In the genomic region with DNA sequence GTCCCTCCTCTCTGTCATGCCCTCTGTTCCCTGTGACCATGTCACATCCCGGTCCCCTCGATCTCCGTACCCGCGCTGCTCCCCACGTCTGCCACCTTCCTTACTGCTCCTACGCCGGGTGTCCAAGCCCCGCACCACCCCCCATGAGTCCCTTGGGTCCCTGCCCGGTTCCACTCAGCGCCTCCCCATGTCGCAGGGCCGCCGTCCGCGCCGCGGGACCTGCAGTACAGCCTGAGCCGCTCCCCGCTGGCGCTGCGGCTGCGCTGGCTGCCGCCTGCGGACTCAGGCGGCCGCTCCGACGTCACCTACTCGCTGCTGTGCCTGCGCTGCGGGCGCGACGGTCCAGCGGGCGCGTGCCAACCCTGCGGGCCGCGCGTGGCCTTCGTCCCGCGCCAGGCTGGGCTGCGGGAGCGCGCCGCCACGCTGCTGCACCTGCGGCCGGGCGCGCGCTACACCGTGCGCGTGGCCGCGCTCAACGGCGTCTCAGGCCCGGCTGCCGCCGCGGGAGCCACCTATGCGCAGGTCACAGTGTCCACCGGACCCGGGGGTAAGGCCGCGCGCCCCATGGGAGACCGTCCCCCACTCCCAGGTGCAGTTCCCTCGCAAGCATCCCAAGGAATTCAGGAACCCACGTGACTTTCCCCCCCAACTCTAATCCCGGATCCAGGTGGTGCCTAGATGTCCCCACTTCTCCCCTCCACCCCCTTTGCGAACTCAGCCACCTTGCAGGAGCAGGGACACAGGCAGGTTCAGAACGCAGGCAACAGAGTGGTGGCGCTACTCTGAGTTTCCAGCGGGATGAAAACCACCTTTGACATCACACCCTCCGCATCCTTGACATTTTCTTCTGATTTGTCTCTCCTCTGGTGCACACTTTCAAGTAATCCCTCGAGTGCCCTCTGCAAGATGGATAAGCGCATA, we compare ENCODE assay signal across 9 mouse cellular contexts. TPM values are rescaled to one million over a fixed set of nuclear protein-coding genes. Genes with fewer than 3 reads are reported as not detected.
DNase-seq lines count a peak whose midpoint lies in the region; ATAC-seq lines count a peak whose summit lies in the region.
"Had no signal": no experiment of that assay in that cellular context is flagged by ENCODE, and none has a peak within 500 bp of the region (broad histone marks: within the 10 kb centered on the region; RNA-seq: fewer than 3 reads in every experiment).

No protein-coding gene starts in this region.

- H3K27ac ChIP-seq in heart, embryonic 13.5 days (replicated peaks): no peak overlapping the region
- H3K27ac ChIP-seq in forebrain, embryonic 15.5 days (replicated peaks): no peak overlapping the region
- H3K27ac ChIP-seq in neural tube, embryonic 11.5 days (ENCODE audit: low read depth, low read length): no peak overlapping the region

- peak overlapping the region; percentile 68 for H3K9ac ChIP-seq in heart, embryonic 13.5 days
- H3K9ac ChIP-seq in forebrain, embryonic 15.5 days (replicated peaks): peak overlapping the region; percentile 49
- H3K9ac ChIP-seq in neural tube, embryonic 11.5 days (ENCODE audit: low read length): peak overlapping the region; percentile 49; the same call in 1 of the 2 replicates

- WGBS in heart, embryonic 13.5 days: 3% methylated on average over 74 of the region's 83 CpGs
- under 1% methylated on average over 83 of the region's 83 CpGs for WGBS in forebrain, embryonic 15.5 days
- WGBS in neural tube, embryonic 11.5 days: 2% methylated on average over 82 of the region's 83 CpGs

- H3K27me3 ChIP-seq in heart, embryonic 13.5 days (replicated peaks): peaks cover 95% of the 10 kb centered on the region
- H3K27me3 ChIP-seq in forebrain, embryonic 15.5 days: peaks cover 52% of the 10 kb centered on the region
- H3K27me3 ChIP-seq in neural tube, embryonic 11.5 days (ENCODE audit: control insufficient read depth, insufficient read depth, low read length): peaks cover 33% of the 10 kb centered on the region

- peak overlapping the region; percentile 55 for H3K4me3 ChIP-seq in heart, embryonic 13.5 days
- peak overlapping the region; percentile 51 for H3K4me3 ChIP-seq in forebrain, embryonic 15.5 days
- peak overlapping the region; percentile 44 for H3K4me3 ChIP-seq in neural tube, embryonic 11.5 days (ENCODE audit: low read depth, low read length)

- no peak for DNase-seq in heart, adult 9 months (ENCODE audit: low spot score in 2 of 2)
- peak; percentile 93 for DNase-seq in brain, adult 2 months (ENCODE audit: low read depth, low spot score)
- peak; percentile 49 to 76 for DNase-seq in left cerebral cortex, adult 8-10 months (ENCODE audit: low spot score in 2 of 2)
- DNase-seq in neural tube, embryonic 11.5 days (ENCODE audit: low spot score): peak; percentile 51
- no peak for DNase-seq in urinary bladder, postnatal 36 days (ENCODE audit: low spot score in 2 of 2)
- no peak for DNase-seq in thymus, postnatal 10 days (ENCODE audit: low spot score in 2 of 2)

- H3K9me3 ChIP-seq in heart, embryonic 13.5 days: no peaks in the 10 kb centered on the region
- H3K9me3 ChIP-seq in forebrain, embryonic 15.5 days: no peaks in the 10 kb centered on the region
- no peaks in the 10 kb centered on the region for H3K9me3 ChIP-seq in neural tube, embryonic 11.5 days (ENCODE audit: control insufficient read depth, low read length)

- peak overlapping the region; percentile 77 for H3K4me2 ChIP-seq in heart, embryonic 13.5 days
- H3K4me2 ChIP-seq in forebrain, embryonic 15.5 days (replicated peaks): peak overlapping the region; percentile 74
- peak overlapping the region; percentile 77 for H3K4me2 ChIP-seq in neural tube, embryonic 11.5 days (ENCODE audit: low read depth)

- H3K4me1 ChIP-seq in heart, embryonic 13.5 days: peaks cover 7% of the 10 kb centered on the region
- H3K4me1 ChIP-seq in forebrain, embryonic 15.5 days: peaks cover 25% of the 10 kb centered on the region
- peaks cover 12% of the 10 kb centered on the region for H3K4me1 ChIP-seq in neural tube, embryonic 11.5 days (ENCODE audit: control insufficient read depth, insufficient read depth, low read length)

- ATAC-seq in heart, embryonic 13.5 days (ENCODE audit: extremely low read depth, insufficient number of reproducible peaks, low FRiP score, low TSS enrichment): no peak
- ATAC-seq in forebrain, embryonic 15.5 days (replicated peaks): peak; percentile 73
- peak; percentile 50 for ATAC-seq in neural tube, embryonic 11.5 days (ENCODE audit: insufficient read depth, low FRiP score, low TSS enrichment)

- no peaks in the 10 kb centered on the region for H3K36me3 ChIP-seq in heart, embryonic 13.5 days
- H3K36me3 ChIP-seq in forebrain, embryonic 15.5 days: no peaks in the 10 kb centered on the region
- H3K36me3 ChIP-seq in neural tube, embryonic 11.5 days (ENCODE audit: control insufficient read depth, insufficient read depth, low read length): no peaks in the 10 kb centered on the region

RNA-seq across cellular contexts. Expression of a gene that starts 14.1 kb away (rescaled TPM):
- 0.05 TPM in 1 of 2 replicates, not detected in the other for polyA plus RNA-seq in heart, embryonic 13.5 days (2015; fragmentation: Nextera tagmentation; extraction: Ambion mirVana)
- 1.3 and 1.4 TPM in 2 replicates for polyA plus RNA-seq in forebrain, embryonic 15.5 days (2015; fragmentation: Nextera tagmentation; extraction: Ambion mirVana)
- 10 to 100 TPM; 36.6 to 40.5 (median 39.2) TPM for total RNA-seq in left cerebral cortex, adult 8-10 months (2022)
- polyA plus RNA-seq in neural tube, embryonic 11.5 days (2014; fragmentation: Nextera tagmentation; extraction: Ambion mirVana): 3.7 and 4.0 TPM in 2 replicates
- total RNA-seq: heart, postnatal 10 days had no signal

RNA-seq across cellular contexts. Expression of a gene that starts 32.8 kb away (rescaled TPM):
- polyA plus RNA-seq in heart, embryonic 13.5 days (2015; fragmentation: Nextera tagmentation; extraction: Ambion mirVana): 0.15 TPM in 1 of 2 replicates, not detected in the other
- 9.3 and 10.2 TPM in 2 replicates for polyA plus RNA-seq in forebrain, embryonic 15.5 days (2015; fragmentation: Nextera tagmentation; extraction: Ambion mirVana)
- total RNA-seq in left cerebral cortex, adult 8-10 months (2022): 10 to 100 TPM; 53.2 to 61.4 (median 57.1) TPM
- polyA plus RNA-seq in neural tube, embryonic 11.5 days (2014; fragmentation: Nextera tagmentation; extraction: Ambion mirVana): 9.1 and 11.8 TPM in 2 replicates

RNA-seq across cellular contexts. Expression of a gene that starts 42.1 kb away (rescaled TPM):
- polyA plus RNA-seq in heart, embryonic 13.5 days (2015; fragmentation: Nextera tagmentation; extraction: Ambion mirVana): 10.0 and 10.5 TPM in 2 replicates
- polyA plus RNA-seq in forebrain, embryonic 15.5 days (2015; fragmentation: Nextera tagmentation; extraction: Ambion mirVana): 16.2 and 20.0 TPM in 2 replicates
- total RNA-seq in left cerebral cortex, adult 8-10 months (2022): 10 to 100 TPM; 19.6 to 24.4 (median 21.4) TPM
- polyA plus RNA-seq in neural tube, embryonic 11.5 days (2014; fragmentation: Nextera tagmentation; extraction: Ambion mirVana): 4.9 and 6.5 TPM in 2 replicates

RNA-seq across cellular contexts. Expression of a gene that starts 43.8 kb away (rescaled TPM):
- 45.8 and 46.6 TPM in 2 replicates for polyA plus RNA-seq in heart, embryonic 13.5 days (2015; fragmentation: Nextera tagmentation; extraction: Ambion mirVana)
- polyA plus RNA-seq in forebrain, embryonic 15.5 days (2015; fragmentation: Nextera tagmentation; extraction: Ambion mirVana): 81.3 and 86.1 TPM in 2 replicates
- total RNA-seq in left cerebral cortex, adult 8-10 months (2022): 10 to 100 TPM; 66.4 to 70.2 (median 67.8) TPM
- 36.5 and 41.5 TPM in 2 replicates for polyA plus RNA-seq in neural tube, embryonic 11.5 days (2014; fragmentation: Nextera tagmentation; extraction: Ambion mirVana)

RNA-seq across cellular contexts. Expression of a gene that starts 44.3 kb away (rescaled TPM):
- polyA plus RNA-seq in heart, embryonic 13.5 days (2015; fragmentation: Nextera tagmentation; extraction: Ambion mirVana): 21.1 and 25.1 TPM in 2 replicates
- polyA plus RNA-seq in forebrain, embryonic 15.5 days (2015; fragmentation: Nextera tagmentation; extraction: Ambion mirVana): 51.1 and 59.3 TPM in 2 replicates
- 10 to 100 TPM; 30.5 to 41.1 (median 38.8) TPM for total RNA-seq in left cerebral cortex, adult 8-10 months (2022)
- 50.8 and 58.1 TPM in 2 replicates for polyA plus RNA-seq in neural tube, embryonic 11.5 days (2014; fragmentation: Nextera tagmentation; extraction: Ambion mirVana)

Comparison
In these comparisons a context has a peak if more than half of its experiments do, and no peak if none do; other contexts are left out.
1. DNase-seq: peak in brain, adult 2 months (single experiment), left cerebral cortex, adult 8-10 months (2 of 2) and neural tube, embryonic 11.5 days (single experiment); none in heart, adult 9 months (0 of 2), urinary bladder, postnatal 36 days (0 of 2) and thymus, postnatal 10 days (0 of 2).
2. Peak in every context shown above with its lines, with median percentiles within 50 percentile points of each other: H3K4me2 ChIP-seq, H3K4me3 ChIP-seq and H3K9ac ChIP-seq.